Mouse (Mus musculus): ENCODE measurements around the gene Gm47995.
"Not testable (repeated sequence)": the region's sequence is repeated elsewhere in the genome, so short reads cannot be mapped to it uniquely, and the experiment has no call there.

GRCm38 (mm10) chr1:151200620-151201019, 2.4 kb downstream of the Gm47995 start:
- TF ChIP-seq CTCF (IDR thresholded peaks at IDR 0.05; ENCODE audit: control insufficient read depth, insufficient read depth, insufficient read length); USF1 (IDR thresholded peaks at IDR 0.05; ENCODE audit: low read depth); MYOG (IDR thresholded peaks at IDR 0.05; ENCODE audit: control insufficient read depth, extremely low read depth, insufficient read length); MYOD1 (IDR thresholded peaks at IDR 0.05; ENCODE audit: control insufficient read depth, insufficient read length, low read depth); MAX (IDR thresholded peaks at IDR 0.05): not testable (repeated sequence)

Measured in C2C12 (cell line).